Mouse (Mus musculus) kidney, adult 2 months (tissue): ENCODE results near the gene Slamf9.

Source experiments
- CTCF ChIP-seq: fragments of 200-500 bp; conservative IDR thresholded peaks from 2 replicates; pipeline ENCODE4 v1.5.1; 2011; ENCODE audit warnings: low read depth, mild to moderate bottlenecking, control low read depth, low read length, moderate library complexity, mixed read lengths; ENCODE audit not compliant: insufficient read depth, insufficient read length
- POLR2A ChIP-seq: fragments of 200-500 bp; IDR thresholded peaks from one replicate; pipeline ENCODE4 v1.6.1; 2011; ENCODE audit warnings: low read depth, low read length, control low read depth

GRCm38 (mm10) chr1:172509235-172509634, 34.1 kb downstream of the Slamf9 start:
- TF ChIP-seq POLR2A (no peak), CTCF (no peak)
